Mouse (Mus musculus) hindbrain, embryonic 15.5 days (tissue): ENCODE results near the gene Cdc42bpg. TPM values are rescaled to one million over a fixed set of nuclear protein-coding genes. Genes with fewer than 3 reads are reported as not detected.

Source experiments
- ATAC-seq: fragments of 200-750 bp; cut with Nextera tagmentation; 2 replicates; pipeline ENCODE4 v1.8.0; 2017; ENCODE audit warnings: low read depth, moderate number of reproducible peaks, moderate TSS enrichment; ENCODE audit not compliant: low FRiP score
- H3K27ac ChIP-seq: fragments of 300-500 bp; sonication (generic); replicated peaks from 2 replicates; pipeline ENCODE4 v1.5.1; 2015; ENCODE audit warnings: mild to moderate bottlenecking, inconsistent platforms
- H3K27me3 ChIP-seq: fragments of 300-500 bp; sonication (generic); 2 replicates; pipeline ENCODE4 v1.6.1; 2015; ENCODE audit warnings: control low read depth, inconsistent platforms
- H3K36me3 ChIP-seq: fragments of 300-500 bp; sonication (generic); 2 replicates; pipeline ENCODE4 v1.6.1; 2015; ENCODE audit warnings: control low read depth, inconsistent platforms
- H3K4me1 ChIP-seq: fragments of 300-500 bp; sonication (generic); replicated peaks from 2 replicates; pipeline ENCODE4 v1.6.1; 2015; ENCODE audit warnings: control low read depth, inconsistent platforms
- H3K4me2 ChIP-seq: fragments of 300-500 bp; sonication (generic); 2 replicates; pipeline ENCODE4 v1.6.1; 2015; ENCODE audit warnings: moderate library complexity, mild to moderate bottlenecking, inconsistent platforms
- H3K4me3 ChIP-seq: fragments of 300-500 bp; sonication (generic); 2 replicates; pipeline ENCODE4 v1.5.1; 2015; ENCODE audit warnings: mild to moderate bottlenecking, inconsistent platforms
- H3K9ac ChIP-seq: fragments of 300-500 bp; sonication (generic); 2 replicates; pipeline ENCODE4 v1.6.1; 2015; ENCODE audit warnings: inconsistent platforms
- H3K9me3 ChIP-seq: fragments of 300-500 bp; sonication (generic); 2 replicates; pipeline ENCODE4 v1.6.1; 2016; ENCODE audit warnings: control low read depth, inconsistent platforms
- WGBS: fragments of 180-500 bp; shearing (Covaris S2); methylation state at CpG from one replicate; pipeline ENCODE4 v1.1.7; 2015; 5-methylcytosine and 5-hydroxymethylcytosine counted together
- polyA plus RNA-seq: library from polyadenylated mRNA; unstranded; fragments of >200 nt; fragmentation: Nextera tagmentation; extraction: Ambion mirVana; gene quantifications from 2 replicates; pipeline ENCODE4 v1.2.1, GENCODE M21; 2015

The Cdc42bpg gene
- polyA plus RNA-seq: 0.36 and 0.38 TPM in 2 replicates

DNA sequence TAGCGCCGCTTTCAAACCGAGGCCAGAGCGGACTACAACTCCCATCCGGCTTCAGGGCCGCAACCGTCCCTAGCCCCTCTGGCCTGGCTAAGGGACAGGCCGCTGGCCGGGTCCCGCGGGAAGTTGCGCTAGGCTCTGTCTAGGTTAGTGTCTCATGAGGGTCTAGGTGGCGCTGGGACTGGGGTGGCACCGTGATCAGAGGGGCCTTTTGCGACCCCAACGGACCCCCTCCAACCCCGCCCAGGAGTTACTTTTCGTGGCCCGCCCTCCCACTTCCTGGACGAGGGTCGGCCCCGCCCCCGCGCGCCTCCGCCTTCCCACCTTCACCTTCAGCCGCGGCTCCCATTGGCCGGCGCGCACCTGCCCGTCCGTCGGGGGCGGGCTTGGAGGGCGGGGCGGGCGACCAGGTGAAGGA, at the start of gene Cdc42bpg:
Gene Cdc42bpg, plus strand, starts transcription at position 320 of the 415 bp plus-strand sequence.
- H3K27ac ChIP-seq: no peak within 1 kb of the TSS
- no peaks in the 10 kb centered on the region for H3K27me3 ChIP-seq
- H3K4me2 ChIP-seq: peak within 1 kb of the TSS; percentile 60
- H3K9ac ChIP-seq: peak within 1 kb of the TSS; percentile 27
- H3K36me3 ChIP-seq: no peaks in the 10 kb centered on the region
- ATAC-seq: peak; percentile 77
- WGBS: 2% methylated on average over 36 of the region's 38 CpGs
- H3K4me1 ChIP-seq: peaks cover 15% of the 10 kb centered on the region
- peak within 1 kb of the TSS; percentile 40 for H3K4me3 ChIP-seq
- H3K9me3 ChIP-seq: no peaks in the 10 kb centered on the region

DNA sequence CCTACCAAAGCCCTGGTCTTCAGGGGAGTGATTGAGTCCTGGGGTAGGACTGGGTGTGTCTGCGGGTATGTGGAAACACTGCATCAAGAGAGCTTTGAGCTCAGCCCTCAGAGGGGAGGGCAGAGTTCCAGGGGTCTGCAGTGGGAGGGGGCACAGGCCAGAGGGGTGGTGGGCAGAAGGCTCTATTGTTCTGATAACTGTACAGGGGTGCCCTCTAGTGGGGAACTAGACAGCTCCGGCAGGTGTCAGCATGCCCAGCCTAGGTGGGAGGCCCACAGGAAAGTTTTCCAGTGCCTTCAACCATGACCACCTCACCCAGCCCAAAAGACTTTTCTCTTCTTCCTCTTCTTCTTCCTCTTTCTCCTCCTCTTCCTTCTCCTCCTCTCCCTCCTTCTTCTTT, 45.8 kb upstream of the Cdc42bpg start:
- ATAC-seq: no peak
- Histone ChIP-seq H3K9ac (no peak overlapping the region), H3K4me3 (no peak overlapping the region), H3K4me2 (no peak overlapping the region), H3K27ac (no peak overlapping the region), H3K27me3 (no peaks in the 10 kb centered on the region), H3K4me1 (no peaks in the 10 kb centered on the region), H3K9me3 (no peaks in the 10 kb centered on the region), H3K36me3 (peaks cover 56% of the 10 kb centered on the region)
- WGBS: 68% methylated on average over 2 of the region's 2 CpGs

DNA sequence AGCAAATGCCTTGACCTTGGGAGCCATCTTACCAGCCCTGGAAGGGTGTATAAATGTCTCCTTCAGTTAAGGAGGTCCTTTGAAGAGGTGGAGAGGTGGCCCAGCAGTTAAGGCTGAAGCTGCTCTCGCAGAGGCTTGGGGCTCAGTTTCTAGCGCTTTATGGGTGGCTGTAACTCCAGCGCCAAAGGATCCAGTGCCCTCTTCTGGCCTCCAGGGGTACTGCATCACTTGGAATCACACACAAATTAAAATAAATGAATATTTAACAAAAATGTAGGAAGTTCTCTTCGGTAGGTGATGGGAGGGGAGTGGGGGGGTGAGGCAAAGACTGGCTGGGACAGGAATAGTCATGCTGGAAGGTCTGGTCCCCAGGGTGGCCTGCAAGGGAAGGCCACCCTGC, 45.3 kb upstream of the Cdc42bpg start:
- Histone ChIP-seq H3K9me3 (no peaks in the 10 kb centered on the region), H3K27me3 (no peaks in the 10 kb centered on the region), H3K4me1 (no peaks in the 10 kb centered on the region), H3K4me2 (no peak overlapping the region), H3K4me3 (no peak overlapping the region), H3K36me3 (peaks cover 52% of the 10 kb centered on the region), H3K9ac (no peak overlapping the region), H3K27ac (no peak overlapping the region)
- no peak for ATAC-seq
- 78% methylated on average over 4 of the region's 4 CpGs for WGBS

DNA sequence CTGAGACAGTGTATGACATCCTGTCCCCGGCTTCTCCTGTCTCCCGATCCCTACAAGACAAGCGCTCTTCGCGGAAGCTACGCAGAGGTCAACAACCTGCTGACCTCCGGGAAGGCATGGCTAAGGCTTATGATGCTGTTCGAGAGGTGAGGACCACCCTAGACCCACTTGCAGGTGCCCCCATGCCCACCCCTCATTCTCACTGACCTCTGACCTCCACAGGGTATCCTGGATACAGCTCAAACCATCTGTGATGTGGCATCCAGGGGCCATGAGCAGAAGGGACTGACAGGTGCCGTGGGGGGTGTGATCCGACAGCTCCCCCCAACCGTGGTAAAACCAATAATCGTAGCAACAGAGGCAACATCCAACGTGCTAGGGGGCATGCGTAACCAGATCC, 44.9 kb upstream of the Cdc42bpg start:
- Histone ChIP-seq H3K4me2 (no peak overlapping the region), H3K4me1 (no peaks in the 10 kb centered on the region), H3K27ac (no peak overlapping the region), H3K9ac (no peak overlapping the region), H3K27me3 (no peaks in the 10 kb centered on the region), H3K36me3 (peaks cover 48% of the 10 kb centered on the region), H3K9me3 (no peaks in the 10 kb centered on the region), H3K4me3 (no peak overlapping the region)
- no peak for ATAC-seq
- 93% methylated on average over 14 of the region's 14 CpGs for WGBS

DNA sequence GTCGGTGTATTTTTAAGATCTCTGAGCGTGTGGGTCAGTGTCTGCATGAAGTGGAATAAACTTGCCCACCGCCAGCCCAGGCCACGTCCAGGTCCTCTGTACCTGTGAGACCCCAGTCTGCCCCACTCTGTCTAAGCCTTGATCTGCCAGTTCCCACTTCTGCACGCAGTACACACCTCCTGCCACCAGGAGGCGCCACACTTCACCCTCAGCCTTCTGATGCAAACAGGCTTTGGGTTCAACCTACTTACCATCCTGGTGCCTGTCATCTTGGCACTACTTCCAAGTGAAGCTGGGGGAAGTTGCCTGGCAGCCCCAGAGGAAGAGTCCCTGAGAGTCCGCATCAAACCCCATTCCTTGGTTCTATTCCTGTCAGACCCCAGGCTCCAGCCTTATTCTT, 44.0 kb upstream of the Cdc42bpg start:
- Histone ChIP-seq H3K4me2 (no peak overlapping the region), H3K4me3 (no peak overlapping the region), H3K4me1 (no peaks in the 10 kb centered on the region), H3K27ac (no peak overlapping the region), H3K9ac (no peak overlapping the region), H3K27me3 (no peaks in the 10 kb centered on the region), H3K9me3 (no peaks in the 10 kb centered on the region), H3K36me3 (peaks cover 40% of the 10 kb centered on the region)
- no peak for ATAC-seq
- WGBS: 62% methylated on average over 7 of the region's 7 CpGs

DNA sequence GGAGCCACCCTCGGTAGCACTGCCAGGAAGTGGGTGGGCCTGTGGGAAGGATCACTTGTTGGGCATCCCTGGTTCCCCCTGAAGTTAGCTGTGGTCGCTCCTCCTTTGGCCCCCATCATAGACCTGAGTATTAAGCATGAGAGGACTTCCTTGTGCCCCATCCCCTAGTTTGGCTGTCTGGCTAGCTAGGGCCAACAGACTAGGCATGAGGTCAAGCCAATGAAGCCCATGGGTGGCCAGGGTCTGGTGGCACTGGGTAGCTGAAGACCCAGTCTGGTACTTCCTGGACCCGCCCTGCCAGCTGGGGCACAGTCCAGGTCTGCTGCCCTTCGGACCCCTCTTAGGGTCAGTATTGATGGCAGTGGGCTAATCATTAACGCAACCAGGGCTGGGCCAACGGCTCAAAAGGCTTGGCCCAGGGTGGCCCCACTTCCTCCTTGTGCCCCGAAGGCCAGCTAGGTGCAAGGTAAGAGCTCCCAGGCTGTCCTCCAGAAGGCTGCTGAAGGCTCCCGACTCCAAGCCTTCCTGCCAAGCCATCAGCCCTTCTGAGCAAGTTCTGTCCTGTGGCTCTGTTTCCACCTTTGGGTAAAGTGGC, 43.3 kb upstream of the Cdc42bpg start:
- no peaks in the 10 kb centered on the region for H3K4me1 ChIP-seq
- no peaks in the 10 kb centered on the region for H3K9me3 ChIP-seq
- no peaks in the 10 kb centered on the region for H3K27me3 ChIP-seq
- no peak for ATAC-seq
- H3K27ac ChIP-seq: no peak overlapping the region
- WGBS: 75% methylated on average over 8 of the region's 8 CpGs
- H3K9ac ChIP-seq: no peak overlapping the region
- H3K4me3 ChIP-seq: no peak overlapping the region
- no peak overlapping the region for H3K4me2 ChIP-seq
- H3K36me3 ChIP-seq: peaks cover 33% of the 10 kb centered on the region

DNA sequence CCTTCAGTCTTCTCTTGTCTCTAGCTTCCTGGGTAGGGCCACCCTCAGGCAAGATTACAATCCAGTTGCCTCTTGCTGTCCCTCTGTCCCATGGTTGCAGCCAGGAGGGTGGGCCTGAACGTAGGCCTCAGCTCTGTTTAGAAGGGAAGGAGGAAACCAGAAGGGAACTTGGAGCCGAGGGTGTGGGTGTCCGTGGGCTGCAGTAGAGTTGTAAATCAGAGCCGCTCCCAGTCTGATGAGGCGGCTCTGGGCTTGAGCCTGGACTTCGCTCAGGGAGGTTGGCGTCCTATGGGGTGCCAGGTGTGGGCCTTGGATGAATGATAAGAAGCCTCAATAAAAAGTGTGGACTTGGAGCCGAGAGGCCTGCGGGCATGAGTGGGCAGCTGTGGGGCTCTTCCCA, 42.1 kb upstream of the Cdc42bpg start:
- Histone ChIP-seq H3K9ac (no peak overlapping the region), H3K4me2 (no peak overlapping the region), H3K4me1 (peaks cover 4% of the 10 kb centered on the region; the same call in 1 of the 2 replicates), H3K4me3 (no peak overlapping the region), H3K27ac (no peak overlapping the region), H3K36me3 (peaks cover 20% of the 10 kb centered on the region), H3K27me3 (no peaks in the 10 kb centered on the region), H3K9me3 (no peaks in the 10 kb centered on the region)
- no peak for ATAC-seq
- 84% methylated on average over 9 of the region's 9 CpGs for WGBS

DNA sequence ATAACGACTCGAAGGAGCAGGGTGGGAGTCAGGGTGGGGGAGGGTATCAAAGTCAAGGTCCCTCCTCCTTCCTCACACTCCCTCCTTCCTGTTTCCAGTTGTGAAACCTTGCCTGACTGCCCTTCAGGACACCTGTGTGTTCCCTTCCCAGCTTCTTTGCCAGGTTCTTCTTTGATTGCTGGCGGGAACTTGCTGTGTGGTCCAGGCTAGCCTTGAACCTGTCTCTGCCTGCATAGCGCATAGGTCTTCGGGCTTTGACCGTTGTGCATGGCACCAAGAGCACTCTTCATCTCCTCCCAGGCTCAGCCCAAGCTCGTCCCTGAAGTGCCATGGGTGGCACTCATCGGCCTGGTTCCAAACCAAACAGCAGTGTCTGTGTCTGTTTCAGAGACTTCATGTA, 41.3 kb upstream of the Cdc42bpg start:
- Histone ChIP-seq H3K9ac (no peak overlapping the region), H3K27ac (no peak overlapping the region), H3K4me2 (no peak overlapping the region), H3K9me3 (no peaks in the 10 kb centered on the region), H3K4me3 (no peak overlapping the region), H3K27me3 (no peaks in the 10 kb centered on the region), H3K36me3 (peaks cover 17% of the 10 kb centered on the region), H3K4me1 (peaks cover 4% of the 10 kb centered on the region; the same call in 1 of the 2 replicates)
- 92% methylated on average over 8 of the region's 8 CpGs for WGBS
- ATAC-seq: no peak

DNA sequence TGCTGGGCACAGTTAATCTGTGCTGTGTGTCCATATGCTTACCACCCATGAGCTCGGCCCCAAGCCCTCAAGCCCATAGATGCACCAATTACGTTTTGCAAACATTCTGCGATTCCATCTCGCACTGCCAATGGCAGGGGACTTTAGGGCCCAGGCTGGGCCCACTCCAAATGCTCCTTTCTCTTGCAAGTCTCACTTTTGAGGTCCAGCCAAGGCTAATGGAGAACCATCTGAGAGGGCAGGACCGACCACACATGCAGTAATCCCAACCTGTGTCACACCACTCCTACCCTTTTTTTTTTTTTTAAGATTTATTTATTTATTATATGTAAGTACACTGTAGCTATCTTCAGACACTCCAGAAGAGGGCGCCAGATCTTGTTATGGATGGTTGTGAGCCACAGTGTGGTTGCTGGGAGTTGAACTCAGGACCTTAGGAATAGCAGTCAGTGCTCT, 40.5 kb upstream of the Cdc42bpg start:
- WGBS: 68% methylated on average over 6 of the region's 6 CpGs
- H3K4me3 ChIP-seq: no peak overlapping the region
- H3K4me1 ChIP-seq: peaks cover 4% of the 10 kb centered on the region; the same call in 1 of the 2 replicates
- ATAC-seq: no peak
- no peak overlapping the region for H3K27ac ChIP-seq
- no peak overlapping the region for H3K9ac ChIP-seq
- no peak overlapping the region for H3K4me2 ChIP-seq
- no peaks in the 10 kb centered on the region for H3K27me3 ChIP-seq
- H3K36me3 ChIP-seq: peaks cover 10% of the 10 kb centered on the region
- no peaks in the 10 kb centered on the region for H3K9me3 ChIP-seq

DNA sequence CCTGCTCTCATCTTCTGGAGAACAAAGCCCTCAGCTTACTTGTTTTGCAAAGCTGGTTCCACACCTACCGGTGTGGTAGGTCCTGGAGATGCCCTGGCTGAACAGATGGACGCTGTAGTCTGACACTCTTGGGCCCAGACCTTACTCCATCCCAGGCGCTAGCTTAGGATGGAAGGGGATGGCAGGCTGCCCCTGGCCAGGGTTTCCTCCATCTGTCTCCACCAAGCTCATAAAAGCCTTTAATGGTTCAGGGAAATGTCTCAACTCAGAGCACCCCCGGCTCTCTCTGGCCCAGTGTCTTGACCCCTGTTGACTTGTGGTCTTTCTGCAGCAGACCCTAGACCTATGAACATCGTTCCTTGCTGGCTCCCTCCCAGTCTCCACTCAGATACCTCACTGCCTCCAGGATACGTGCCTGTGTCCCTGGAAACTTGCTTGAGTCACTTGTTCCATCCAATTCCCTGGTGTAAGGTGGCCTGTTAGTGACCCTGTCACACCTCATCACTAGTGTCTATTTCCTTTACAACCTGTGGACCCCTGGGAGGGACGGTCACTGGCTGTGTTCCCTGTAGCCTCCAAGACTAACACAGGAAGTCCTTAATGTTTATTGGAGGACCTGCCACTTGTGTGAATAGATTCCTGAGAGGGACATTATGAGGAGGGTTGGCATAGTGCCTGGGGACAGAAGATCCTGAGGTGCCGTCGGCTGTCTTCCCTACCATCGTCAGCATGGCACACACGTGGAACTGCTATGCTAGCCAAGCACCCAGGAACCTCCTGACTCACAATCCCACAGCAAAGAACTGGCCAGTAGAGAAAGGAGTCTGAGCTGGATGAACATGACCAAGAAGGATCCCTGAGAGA, 38.7 kb upstream of the Cdc42bpg start:
- Histone ChIP-seq H3K36me3 (no peaks in the 10 kb centered on the region), H3K9ac (no peak overlapping the region), H3K27ac (no peak overlapping the region), H3K9me3 (no peaks in the 10 kb centered on the region), H3K4me1 (peaks cover 4% of the 10 kb centered on the region; the same call in 1 of the 2 replicates), H3K27me3 (no peaks in the 10 kb centered on the region), H3K4me3 (no peak overlapping the region), H3K4me2 (no peak overlapping the region)
- 61% methylated on average over 11 of the region's 11 CpGs for WGBS
- ATAC-seq: no peak

DNA sequence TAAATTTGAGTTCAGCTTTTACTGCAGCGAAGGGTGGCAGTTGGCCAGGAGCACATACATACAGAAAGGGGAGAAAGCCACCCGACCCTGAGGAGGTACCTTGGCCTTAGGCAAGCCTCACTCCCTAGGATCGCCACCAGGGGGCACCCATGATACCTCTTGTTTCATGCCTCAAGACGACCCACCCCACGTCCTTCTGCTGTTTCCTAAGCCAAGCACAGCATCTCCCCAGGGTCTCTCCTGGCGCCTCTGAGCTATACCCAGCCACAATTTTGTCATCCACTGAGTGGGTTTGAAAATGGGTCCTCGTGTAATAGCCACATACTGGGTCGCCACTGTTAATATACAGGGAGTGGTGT, 38.1 kb upstream of the Cdc42bpg start:
- Histone ChIP-seq H3K4me3 (no peak overlapping the region), H3K9ac (no peak overlapping the region), H3K4me1 (peaks cover 4% of the 10 kb centered on the region; the same call in 1 of the 2 replicates), H3K36me3 (no peaks in the 10 kb centered on the region), H3K27ac (no peak overlapping the region), H3K9me3 (no peaks in the 10 kb centered on the region), H3K27me3 (no peaks in the 10 kb centered on the region), H3K4me2 (no peak overlapping the region)
- WGBS: 8% methylated on average over 8 of the region's 8 CpGs
- peak; percentile 72; the same call in 1 of the 2 replicates for ATAC-seq

DNA sequence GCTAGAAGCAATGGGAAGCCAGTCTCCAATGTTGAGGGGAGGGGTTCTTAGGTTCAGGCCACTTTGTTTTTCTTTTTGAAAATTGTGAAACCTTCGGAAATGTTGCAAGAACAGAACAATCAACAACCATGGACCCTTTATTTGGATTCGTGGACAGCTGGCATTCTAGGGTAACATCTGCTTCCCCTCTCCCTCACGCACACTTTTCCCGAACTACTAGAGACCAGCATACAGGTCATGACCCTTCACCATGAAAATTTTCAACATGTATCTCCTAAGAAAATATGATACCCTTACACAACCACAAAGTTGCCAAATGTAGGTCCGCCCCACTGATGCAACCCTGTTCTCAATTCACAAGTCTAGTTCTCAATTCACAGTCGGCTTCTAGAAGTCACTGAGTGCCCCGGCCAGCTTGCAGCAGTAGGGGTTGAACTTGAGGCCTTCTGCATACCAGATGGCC, 37.6 kb upstream of the Cdc42bpg start:
- no peak for ATAC-seq
- WGBS: 90% methylated on average over 7 of the region's 7 CpGs
- H3K36me3 ChIP-seq: no peaks in the 10 kb centered on the region
- H3K4me1 ChIP-seq: peaks cover 4% of the 10 kb centered on the region; the same call in 1 of the 2 replicates
- H3K27ac ChIP-seq: no peak overlapping the region
- H3K27me3 ChIP-seq: no peaks in the 10 kb centered on the region
- H3K4me3 ChIP-seq: no peak overlapping the region
- no peaks in the 10 kb centered on the region for H3K9me3 ChIP-seq
- H3K9ac ChIP-seq: no peak overlapping the region
- no peak overlapping the region for H3K4me2 ChIP-seq
